Comparison of ENCODE assay signal across 10 mouse cellular contexts in genomic region chr14:37208256-37208655, GRCm38 (mm10).
"Had no signal": no experiment of that assay in that cellular context is flagged by ENCODE, and none has a peak within 500 bp of the region (broad histone marks: within the 10 kb centered on the region; RNA-seq: fewer than 3 reads in every experiment).

No protein-coding gene starts in this region.

- ATAC-seq: inflammation-experienced regulatory T-cells, adult 6 months; intestine, postnatal 0 days; lung, postnatal 0 days; midbrain, embryonic 13.5 days had no signal

- DNase-seq: kidney, adult 8-10 months; kidney, postnatal 25 days; lung, adult 2 months; lung, postnatal 36 days; spleen, adult 18-20 months; thymus, postnatal 36 days had no signal
